Mouse (Mus musculus) hindbrain, postnatal 0 days (tissue): ENCODE measurements around the gene Ccdc155. TPM values are rescaled to one million over a fixed set of nuclear protein-coding genes. Genes with fewer than 3 reads are reported as not detected.
A peak's percentile ranks its signal among the peaks of the same experiment; 100 is the strongest.

Experiments
- ATAC-seq: fragments of 200-750 bp; cut with Nextera tagmentation; 2 replicates; pipeline ENCODE4 v1.8.0; 2017; ENCODE audit warnings: mild to moderate bottlenecking, moderate TSS enrichment, moderate library complexity
- DNase-seq: peaks from one replicate; pipeline ENCODE4 v3.0.0-alpha.2; 2015; ENCODE audit warnings: low spot score
- H3K27ac ChIP-seq: fragments of 300-500 bp; sonication (generic); 2 replicates; pipeline ENCODE4 v1.5.1; 2014; ENCODE audit warnings: mild to moderate bottlenecking
- H3K27me3 ChIP-seq: fragments of 300-500 bp; sonication (generic); 2 replicates; pipeline ENCODE4 v1.6.1; 2014; ENCODE audit warnings: low read length, mixed read lengths; ENCODE audit not compliant: insufficient read depth
- H3K36me3 ChIP-seq: fragments of 300-500 bp; sonication (generic); 2 replicates; pipeline ENCODE4 v1.6.1; 2014; ENCODE audit warnings: low read length, mixed read lengths; ENCODE audit not compliant: insufficient read depth
- H3K4me1 ChIP-seq: fragments of 300-500 bp; sonication (generic); 2 replicates; pipeline ENCODE4 v1.6.1; 2014; ENCODE audit warnings: antibody characterized with exemption, low read length, mixed read lengths; ENCODE audit not compliant: insufficient read depth
- H3K4me2 ChIP-seq: fragments of 300-500 bp; sonication (generic); 2 replicates; pipeline ENCODE4 v1.6.1; 2014; ENCODE audit warnings: low read depth, mild to moderate bottlenecking, low read length, moderate library complexity, mixed read lengths
- H3K4me3 ChIP-seq: fragments of 300-500 bp; sonication (generic); 2 replicates; pipeline ENCODE4 v1.5.1; 2014; ENCODE audit warnings: low read length
- H3K9ac ChIP-seq: fragments of 300-500 bp; sonication (generic); replicated peaks from 2 replicates; pipeline ENCODE4 v1.6.1; 2014; ENCODE audit warnings: mild to moderate bottlenecking, low read length, moderate library complexity, mixed read lengths
- H3K9me3 ChIP-seq: fragments of 300-500 bp; sonication (generic); 2 replicates; pipeline ENCODE4 v1.6.1; 2016; ENCODE audit warnings: low read length, mixed read lengths
- CTCF ChIP-seq: IDR thresholded peaks from 2 replicates; pipeline ENCODE4 v1.5.1; 2016; ENCODE audit warnings: antibody characterized with exemption, control low read depth, low read depth
- WGBS: fragments of 180-500 bp; shearing (Covaris S2); extraction: QIAGEN DNeasy Blood & Tissue Kit; methylation state at CpG from one replicate; pipeline ENCODE4 v1.1.7; 2014; 5-methylcytosine and 5-hydroxymethylcytosine counted together
- polyA plus RNA-seq: library from polyadenylated mRNA; unstranded; fragments of >200 nt; fragmentation: Nextera tagmentation; extraction: Ambion mirVana; gene quantifications from 2 replicates; pipeline ENCODE4 v1.2.1, GENCODE M21; 2015
- total RNA-seq: library from RNA; depleted of rRNA; stranded (reverse); fragments of >200 nt; gene quantifications from 2 replicates; pipeline ENCODE4 v1.2.3, GENCODE M21; 2014

The Ccdc155 gene
- total and polyA plus RNA-seq, 2 experiments from 2014 or later, result 0.10 to 0.46 TPM

- Histone ChIP-seq H3K4me1 (no peaks in the 10 kb centered on the region), H3K27ac (no peak overlapping the region), H3K4me2 (no peak overlapping the region), H3K9ac (no peak overlapping the region), H3K27me3 (no peaks in the 10 kb centered on the region), H3K4me3 (no peak overlapping the region), H3K9me3 (no peaks in the 10 kb centered on the region), H3K36me3 (no peaks in the 10 kb centered on the region)
- 78% methylated on average over 7 of the region's 7 CpGs for WGBS
- DNase-seq (no peak), ATAC-seq (no peak)
- no peak for TF ChIP-seq CTCF
Observed at GRCm38 (mm10) chr7:45192585-45193310, 11.9 kb downstream of the Ccdc155 start.

GRCm38 (mm10) chr7:45191803-45192363 is 12.8 kb downstream of the Ccdc155 start:
- H3K27ac ChIP-seq, result peak overlapping the region; percentile 26
- H3K4me3 ChIP-seq, result no peak overlapping the region
- H3K9me3 ChIP-seq, result no peaks in the 10 kb centered on the region
- ATAC-seq (peak; percentile 62), DNase-seq (peak; percentile 67)
- no peak overlapping the region for H3K4me2 ChIP-seq
- H3K36me3 ChIP-seq, result no peaks in the 10 kb centered on the region
- no peak overlapping the region for H3K9ac ChIP-seq
- no peak for TF ChIP-seq CTCF
- WGBS, result 23% methylated on average over 8 of the region's 8 CpGs
- no peaks in the 10 kb centered on the region for H3K27me3 ChIP-seq
- no peaks in the 10 kb centered on the region for H3K4me1 ChIP-seq

GRCm38 (mm10) chr7:45191161-45191560 is 13.5 kb downstream of the Ccdc155 start:
- Histone ChIP-seq H3K4me1 (no peaks in the 10 kb centered on the region), H3K36me3 (no peaks in the 10 kb centered on the region), H3K27me3 (no peaks in the 10 kb centered on the region), H3K4me2 (no peak overlapping the region), H3K9ac (no peak overlapping the region), H3K4me3 (no peak overlapping the region), H3K27ac (no peak overlapping the region), H3K9me3 (no peaks in the 10 kb centered on the region)
- WGBS, result 62% methylated on average over 2 of the region's 2 CpGs
- TF ChIP-seq CTCF, result no peak
- no peak for ATAC-seq
- DNase-seq, result no peak

- H3K4me1 ChIP-seq, result no peaks in the 10 kb centered on the region
- no peaks in the 10 kb centered on the region for H3K9me3 ChIP-seq
- H3K9ac ChIP-seq, result no peak overlapping the region
- H3K4me3 ChIP-seq, result no peak overlapping the region
- no peak for TF ChIP-seq CTCF
- 90% methylated on average over 6 of the region's 6 CpGs for WGBS
- ATAC-seq, result no peak
- H3K27me3 ChIP-seq, result no peaks in the 10 kb centered on the region
- no peak overlapping the region for H3K27ac ChIP-seq
- H3K4me2 ChIP-seq, result no peak overlapping the region
- no peak for DNase-seq
- H3K36me3 ChIP-seq, result no peaks in the 10 kb centered on the region
Observed at GRCm38 (mm10) chr7:45190186-45190585, 14.5 kb downstream of the Ccdc155 start.

- no peak for TF ChIP-seq CTCF
- Histone ChIP-seq H3K27ac (no peak overlapping the region), H3K4me3 (no peak overlapping the region), H3K36me3 (no peaks in the 10 kb centered on the region), H3K27me3 (0 out of 2 replicates have a peak, but pooled peaks cover 3% of the 10 kb centered on the region), H3K4me1 (no peaks in the 10 kb centered on the region), H3K9me3 (no peaks in the 10 kb centered on the region), H3K9ac (no peak overlapping the region), H3K4me2 (no peak overlapping the region)
- DNase-seq (no peak), ATAC-seq (no peak)
- WGBS, result 50% methylated on average over 16 of the region's 16 CpGs
Observed at GRCm38 (mm10) chr7:45189600-45189999, 15.1 kb downstream of the Ccdc155 start.

- no peak for TF ChIP-seq CTCF
- no peak overlapping the region for H3K4me2 ChIP-seq
- no peaks in the 10 kb centered on the region for H3K9me3 ChIP-seq
- no peak overlapping the region for H3K9ac ChIP-seq
- no peak overlapping the region for H3K4me3 ChIP-seq
- no peak overlapping the region for H3K27ac ChIP-seq
- ATAC-seq (no peak), DNase-seq (no peak)
- 65% methylated on average over 7 of the region's 7 CpGs for WGBS
- no peaks in the 10 kb centered on the region for H3K4me1 ChIP-seq
- no peaks in the 10 kb centered on the region for H3K36me3 ChIP-seq
- H3K27me3 ChIP-seq, result peaks cover 37% of the 10 kb centered on the region
Observed at GRCm38 (mm10) chr7:45185921-45186320, 18.8 kb downstream of the Ccdc155 start.

GRCm38 (mm10) chr7:45183672-45184071 is 21.0 kb downstream of the Ccdc155 start:
- Histone ChIP-seq H3K4me3 (no peak overlapping the region), H3K36me3 (no peaks in the 10 kb centered on the region), H3K9me3 (no peaks in the 10 kb centered on the region), H3K9ac (no peak overlapping the region), H3K4me1 (no peaks in the 10 kb centered on the region), H3K4me2 (no peak overlapping the region), H3K27me3 (peaks cover 59% of the 10 kb centered on the region), H3K27ac (no peak overlapping the region)
- ATAC-seq, result no peak
- 65% methylated on average over 7 of the region's 7 CpGs for WGBS
- no peak for TF ChIP-seq CTCF
- no peak for DNase-seq
